Mouse (Mus musculus) regulatory T cell (primary cell): ENCODE results near the gene Cep128.

Source experiments
- in situ Hi-C: fragments of 300-600 bp; cut with MboI, MseI; formaldehyde crosslinking; loops from one replicate; pipeline ENCODE4 v1.15.1; 2025; ENCODE audit warnings: high pct_unique_total_duplicates

The Cep128 gene

DNA sequence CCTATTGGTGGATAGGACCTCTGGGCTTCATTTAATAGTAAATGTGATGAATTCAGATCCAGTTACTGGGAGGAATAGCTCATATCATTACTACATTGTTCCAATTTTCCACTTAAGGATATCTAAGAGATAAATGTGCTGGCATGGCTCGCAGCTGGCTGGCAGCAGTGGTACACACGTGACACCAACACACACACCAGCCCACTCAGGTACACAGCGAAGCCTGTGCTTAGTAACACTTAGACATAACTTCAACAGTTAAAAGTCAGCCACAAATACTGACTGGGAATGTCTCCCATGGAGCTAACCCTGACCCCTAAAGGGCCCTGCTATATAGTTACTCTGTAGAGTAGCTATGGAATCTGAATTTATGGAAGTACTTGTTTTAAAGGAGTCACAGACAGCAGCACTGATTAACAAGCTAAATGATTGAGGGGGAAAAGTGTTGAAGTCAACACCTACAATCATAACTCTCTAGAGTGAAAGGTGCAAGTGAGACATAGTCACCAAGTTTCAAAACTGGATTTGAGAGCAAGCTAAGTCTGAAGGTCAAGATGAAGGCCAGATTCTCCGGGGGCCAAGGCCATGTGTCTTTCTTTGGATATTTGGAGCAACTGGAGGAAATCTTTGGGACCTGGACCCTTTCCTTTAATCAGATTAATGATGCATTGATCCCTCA, 320.7 kb downstream of the Cep128 start:
- in situ Hi-C loops: no loop called here

DNA sequence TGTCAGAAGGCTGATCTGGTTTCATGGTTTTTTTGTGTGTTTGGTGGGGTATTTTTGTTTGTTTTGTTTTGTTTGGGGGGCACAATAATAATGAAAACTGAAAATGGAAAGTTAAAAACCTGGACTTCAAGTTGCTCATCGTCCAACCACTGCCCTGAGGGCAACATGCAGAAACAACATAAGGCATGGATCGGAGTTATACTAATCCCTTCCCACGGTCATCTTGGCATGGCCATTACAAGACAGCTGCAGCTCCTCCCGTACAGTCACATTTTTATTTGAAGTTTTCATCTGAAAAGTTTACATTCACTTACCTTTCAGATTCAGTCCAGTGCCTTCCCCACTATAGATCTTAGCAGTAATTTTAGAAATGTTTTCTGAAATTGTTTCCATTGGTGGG, 321.5 kb downstream of the Cep128 start:
- in situ Hi-C loops: no loop called here

DNA sequence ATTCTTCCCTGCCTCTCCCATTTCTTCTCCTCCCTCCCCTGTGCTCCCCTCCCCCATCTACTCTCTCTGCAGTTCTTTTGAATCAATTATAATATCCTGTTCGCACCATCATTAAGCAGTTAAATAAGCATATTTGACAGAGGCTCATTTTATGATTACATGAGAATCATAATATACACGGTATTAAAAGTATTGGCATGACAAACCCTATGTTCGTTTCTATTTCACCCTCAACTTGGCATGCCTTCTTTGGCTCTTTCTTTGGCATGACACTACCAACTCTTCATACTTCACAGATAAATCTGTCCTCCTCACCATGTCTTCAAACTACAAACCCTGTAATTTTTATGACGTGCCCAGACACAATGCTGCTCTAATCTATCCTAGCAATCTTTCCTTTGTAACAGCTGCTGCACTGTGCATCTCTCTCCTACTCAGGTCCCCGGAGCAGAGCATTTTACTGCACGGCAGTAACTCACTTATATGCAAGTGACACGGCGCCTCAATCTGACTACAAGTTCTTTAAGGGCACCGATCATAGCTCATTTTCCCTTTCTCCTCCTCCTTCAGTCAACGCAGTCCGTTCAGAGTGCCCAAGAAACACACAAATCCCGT, 324.4 kb downstream of the Cep128 start:
- in situ Hi-C loops: no loop called here

DNA sequence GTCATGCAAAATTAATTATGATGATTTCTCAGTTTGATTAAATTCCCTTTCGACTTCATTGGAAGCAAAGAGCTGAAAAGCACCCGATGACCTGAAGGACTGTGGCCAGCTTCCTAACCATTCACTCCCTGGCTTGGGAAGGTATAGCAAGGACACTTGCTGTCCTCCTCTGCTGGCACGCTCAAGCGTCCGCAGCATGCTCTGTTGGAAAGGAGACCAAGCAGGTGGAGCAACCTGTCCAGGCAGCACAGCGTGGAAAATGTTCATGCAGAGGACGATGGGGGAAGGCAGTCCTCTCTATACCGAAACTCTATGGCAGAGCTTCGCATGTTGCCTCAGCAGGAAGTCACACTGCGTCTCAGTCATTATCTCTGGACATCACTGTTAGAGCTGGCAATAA, 327.3 kb downstream of the Cep128 start:
- in situ Hi-C loops: no loop called here

DNA sequence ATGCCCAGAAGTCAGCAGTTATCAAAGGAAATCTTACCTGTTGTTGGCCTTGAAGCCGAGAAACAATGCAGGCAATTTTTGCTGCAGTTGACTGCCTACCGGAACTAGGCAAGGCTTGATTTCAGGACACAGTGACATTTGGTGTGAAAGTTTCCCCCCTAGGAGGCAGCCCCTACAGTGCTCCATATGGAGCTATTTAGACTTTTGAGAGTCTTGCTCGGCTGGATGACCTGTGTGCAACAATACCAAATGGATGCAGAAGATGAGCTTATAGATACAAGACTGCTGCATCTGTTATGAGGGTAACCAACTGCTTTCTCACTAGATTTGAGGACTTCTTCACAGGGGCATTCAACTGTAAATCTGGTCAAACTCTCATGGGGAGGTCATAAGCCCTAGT, 331.9 kb downstream of the Cep128 start:
- in situ Hi-C loops: no loop called here

DNA sequence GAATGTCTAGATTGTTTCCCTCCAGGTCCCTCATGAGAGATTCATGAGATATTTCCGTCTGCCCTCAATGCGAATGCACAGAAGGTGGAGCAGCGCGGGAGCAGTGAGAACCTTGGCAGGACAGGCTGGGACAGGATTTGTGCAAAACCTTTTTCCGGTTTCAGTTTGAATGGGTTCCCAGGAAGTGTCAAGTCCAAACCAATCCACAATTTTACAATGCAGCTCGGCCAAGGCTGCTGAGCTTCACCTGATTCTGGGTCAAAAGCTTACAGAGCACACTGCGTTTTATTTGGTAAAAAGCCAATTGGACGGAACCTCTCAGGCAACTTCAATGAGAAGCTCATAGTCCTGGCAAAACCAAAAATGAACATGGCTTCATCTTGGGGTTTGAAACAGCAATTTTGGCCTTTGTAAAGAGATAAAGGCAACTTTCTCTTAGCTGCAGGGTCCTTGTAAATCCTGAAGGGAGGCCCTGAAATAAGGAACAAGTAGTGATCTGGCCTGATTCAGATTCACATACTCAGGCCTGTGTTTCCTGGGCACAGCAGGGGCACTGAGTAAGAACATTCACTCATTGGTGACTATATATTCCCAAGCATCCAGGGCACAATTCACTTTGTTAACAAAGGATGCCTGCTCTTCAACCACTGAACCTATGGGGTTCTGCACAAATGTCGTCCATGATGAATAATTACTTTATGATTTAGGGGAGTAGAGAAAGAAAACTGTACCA, 333.4 kb downstream of the Cep128 start:
- in situ Hi-C loops: no loop called here

DNA sequence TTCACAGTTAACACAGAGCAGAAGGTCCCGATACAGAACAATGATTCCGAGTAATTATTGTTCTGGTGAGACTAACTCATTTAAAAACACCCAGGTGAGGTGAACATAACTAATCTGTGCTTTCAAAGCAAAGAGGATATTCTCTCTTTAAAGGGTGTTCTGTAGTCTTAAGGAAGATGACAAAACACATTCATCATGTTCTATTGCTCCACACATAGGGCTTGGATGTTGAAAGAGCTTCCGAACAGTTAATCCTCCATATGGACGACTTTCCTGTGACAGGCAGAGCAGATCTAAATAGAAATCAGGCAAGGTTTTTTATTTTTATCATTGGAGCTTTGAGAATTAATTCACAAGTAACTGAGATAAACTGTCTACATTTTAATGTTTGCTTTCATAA, 342.8 kb downstream of the Cep128 start:
- in situ Hi-C loops: no loop called here

DNA sequence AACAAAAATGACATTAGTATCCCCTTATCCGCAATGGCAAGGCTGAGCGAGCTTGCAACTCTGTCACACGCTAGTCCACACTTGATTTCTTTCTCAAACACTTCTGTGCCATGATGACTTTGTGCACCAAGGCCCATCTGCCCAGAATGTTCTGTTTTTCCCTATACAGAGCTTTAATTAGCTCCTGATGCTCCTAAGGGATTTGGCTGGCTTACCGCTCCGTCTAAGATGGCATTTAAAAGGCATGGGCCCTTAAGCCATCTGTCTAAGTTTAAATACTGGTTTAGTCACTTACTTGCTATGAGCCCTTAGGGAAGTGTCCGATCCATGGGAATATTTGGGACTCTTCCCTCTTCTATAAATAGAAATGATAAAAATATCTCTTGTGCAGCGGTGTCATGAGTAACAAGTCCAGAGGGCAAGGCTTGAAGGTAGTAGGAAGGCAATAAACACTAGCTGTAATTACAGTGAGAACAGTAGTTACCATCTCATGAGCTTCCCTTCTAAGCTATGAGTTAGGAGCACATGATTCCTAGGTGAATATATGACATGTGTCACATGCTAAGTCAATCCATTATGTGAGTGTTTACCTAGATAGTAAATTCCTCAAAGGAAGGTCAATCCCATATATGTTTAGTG, 343.8 kb downstream of the Cep128 start:
- in situ Hi-C loops: no loop called here

DNA sequence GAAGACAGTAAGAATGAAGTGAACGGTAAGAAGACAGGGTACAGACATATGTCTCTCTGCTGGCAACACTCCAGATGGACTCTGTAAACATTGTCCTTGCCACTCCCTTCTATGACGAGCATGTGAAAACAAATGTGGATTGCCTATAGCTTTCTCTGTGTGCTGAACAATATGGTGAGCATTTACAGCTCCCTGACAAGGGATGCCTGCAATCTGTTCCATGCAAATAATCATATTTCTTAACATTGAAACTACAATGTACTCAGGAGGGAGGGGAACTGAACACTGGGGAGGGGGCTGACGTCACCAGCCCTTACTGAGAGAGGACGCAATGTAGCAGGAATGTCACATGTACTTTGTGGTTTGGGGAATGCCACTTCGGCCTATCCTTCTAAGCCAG, 355.1 kb downstream of the Cep128 start:
- in situ Hi-C loops: no loop called here

DNA sequence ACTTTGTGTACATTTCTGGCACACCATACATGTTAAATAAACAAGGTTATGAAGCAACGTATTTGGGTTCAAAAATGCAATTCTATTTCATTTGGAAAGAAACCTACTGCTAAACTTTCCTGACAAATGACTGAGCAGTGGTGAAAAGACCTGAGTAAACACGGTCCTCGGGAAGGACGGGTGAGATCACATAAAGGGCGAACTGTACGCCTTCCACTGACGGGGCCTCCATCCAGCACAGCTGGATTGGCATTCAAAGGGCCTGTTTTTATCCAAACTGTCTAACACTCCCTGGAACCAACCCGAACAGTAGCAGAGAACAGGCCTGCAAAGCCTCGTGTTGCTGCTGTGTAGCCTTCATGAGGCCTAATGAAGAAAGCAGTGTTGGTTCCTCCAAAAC, 356.5 kb downstream of the Cep128 start:
- in situ Hi-C loops: no loop called here

DNA sequence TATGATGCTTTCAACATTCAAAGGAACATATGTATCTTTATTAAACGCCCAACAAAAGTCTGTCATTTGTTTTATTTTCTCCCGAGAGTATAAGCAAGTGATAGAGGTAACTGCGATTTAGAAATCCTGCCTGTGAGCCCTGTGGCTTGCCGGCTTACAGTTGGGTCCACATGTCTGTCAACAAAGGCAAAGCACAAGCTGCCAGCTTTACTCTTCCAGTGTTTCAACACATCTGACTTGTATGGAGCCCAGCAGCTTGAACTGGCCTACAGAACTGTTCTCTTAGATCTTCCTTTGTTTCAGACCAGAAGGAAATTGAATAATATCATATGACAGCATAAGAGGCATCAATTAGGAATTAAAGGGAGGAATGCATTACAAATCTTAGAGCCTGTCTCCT, 357.1 kb downstream of the Cep128 start:
- in situ Hi-C loops: no loop called here

DNA sequence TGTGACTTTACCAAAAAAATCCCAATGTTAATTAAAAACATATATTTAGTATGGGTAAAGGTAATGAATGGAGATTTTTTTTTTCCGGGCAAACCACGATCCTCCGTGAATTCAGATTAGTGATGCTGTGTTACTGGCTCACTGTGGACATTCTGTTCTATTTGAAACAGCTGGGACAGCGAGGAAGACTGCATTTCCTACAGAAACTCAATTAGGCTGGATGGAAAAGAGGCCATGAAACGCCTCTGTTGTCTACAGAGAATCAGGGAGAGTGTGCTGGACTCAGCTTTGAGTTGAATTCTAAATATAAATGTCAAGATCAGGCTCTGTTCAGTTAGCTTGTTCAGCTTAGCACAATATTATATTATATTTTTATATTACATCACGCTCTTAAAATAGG, 369.1 kb downstream of the Cep128 start:
- in situ Hi-C loops: no loop called here

DNA sequence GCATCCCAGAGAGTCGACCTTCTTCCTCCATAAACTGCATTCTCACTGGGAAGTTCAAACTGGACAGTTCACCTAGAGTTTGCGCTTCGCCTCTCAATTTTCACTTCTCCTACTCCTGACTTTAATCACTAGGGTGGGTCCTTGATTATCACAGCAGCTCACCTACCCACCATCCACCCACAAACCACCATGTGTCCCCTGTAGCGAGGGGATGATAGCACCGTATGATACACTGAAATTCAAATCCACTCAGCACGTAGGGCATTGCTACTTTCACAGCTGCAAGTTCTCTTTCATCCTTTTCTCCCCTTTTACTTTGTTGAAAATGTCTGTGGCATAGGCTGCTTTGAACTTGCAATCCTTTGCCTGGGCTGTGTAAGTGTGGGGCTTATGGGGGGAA, 371.2 kb downstream of the Cep128 start:
- in situ Hi-C loops: no loop called here

DNA sequence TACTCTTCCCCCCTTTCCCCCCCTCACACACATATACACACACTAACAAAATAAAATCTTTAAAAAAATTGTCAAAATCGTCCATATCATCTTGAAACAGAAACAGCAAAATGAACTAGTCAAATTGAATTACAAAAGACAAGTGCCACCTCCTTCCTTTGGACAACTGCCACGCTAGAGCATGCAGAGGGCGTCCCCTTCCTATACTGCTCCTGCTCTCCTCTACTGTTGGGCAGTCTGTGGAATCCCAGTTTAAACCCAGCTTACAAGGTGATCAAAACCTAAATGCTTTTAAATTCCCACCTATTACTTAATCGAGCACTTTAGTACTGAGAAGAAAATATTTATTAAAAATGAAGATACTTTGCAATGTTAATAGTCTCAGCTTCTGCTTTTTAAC, 372.0 kb downstream of the Cep128 start:
- in situ Hi-C loops: no loop called here

DNA sequence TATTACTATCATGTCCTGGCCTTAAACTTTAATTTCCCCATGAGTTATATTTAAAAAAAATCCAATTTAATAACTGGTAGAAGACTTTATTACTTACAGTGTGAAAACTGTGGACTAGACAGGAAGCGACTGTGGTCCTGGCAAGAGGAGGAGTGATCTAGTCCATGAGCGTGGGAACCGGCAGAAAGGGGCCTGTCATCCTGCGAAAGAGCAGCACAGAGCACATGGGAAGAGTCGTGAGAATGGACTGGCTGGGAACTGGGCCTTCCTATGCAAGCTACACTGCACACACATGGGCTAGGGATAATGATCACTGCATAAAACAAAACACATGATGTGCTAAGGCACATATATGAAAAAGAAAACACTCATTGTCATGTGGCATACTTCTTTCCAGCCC, 375.5 kb downstream of the Cep128 start:
- in situ Hi-C loops: no loop called here

DNA sequence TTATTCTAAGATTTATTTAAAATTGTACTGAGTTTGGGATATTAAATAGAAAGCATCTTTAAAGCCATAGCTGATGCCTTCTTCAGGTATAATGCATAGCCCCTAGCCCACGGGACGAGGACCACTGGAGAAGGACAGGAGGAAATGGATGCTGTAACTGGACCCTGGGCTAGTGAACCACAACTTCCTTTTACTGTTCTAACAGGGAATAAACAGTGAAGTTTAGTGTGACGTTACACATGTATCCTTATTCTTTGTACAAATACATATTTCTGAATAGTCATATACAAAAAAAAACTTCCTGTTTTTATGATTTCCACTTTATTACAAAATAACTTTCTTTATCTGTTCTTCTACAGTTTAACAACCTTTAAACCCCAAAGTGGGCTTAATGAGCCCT, 376.0 kb downstream of the Cep128 start:
- in situ Hi-C loops: no loop called here

DNA sequence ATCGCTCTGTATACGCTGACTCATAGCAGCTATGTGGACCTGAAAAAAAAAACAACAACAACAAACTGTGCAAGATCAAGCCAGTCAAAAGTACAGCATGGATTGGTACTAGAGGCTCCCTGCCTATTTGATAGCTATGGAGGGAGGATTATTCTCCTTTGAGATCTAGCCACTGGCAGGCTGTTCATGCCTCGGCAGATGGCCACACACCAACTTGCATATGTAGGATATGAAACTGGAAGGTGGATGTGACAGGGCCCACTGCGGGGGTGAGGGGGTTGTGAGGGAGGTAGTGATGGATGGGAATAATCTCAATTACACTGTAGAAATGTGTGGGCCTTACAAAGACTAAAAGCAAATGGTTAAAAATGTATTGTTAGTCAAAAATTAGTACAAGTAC, 386.7 kb downstream of the Cep128 start:
- in situ Hi-C loops: loop anchor here (25.0 kb wide), 1 partner anchor 315 kb away; no protein-coding TSS in a partner anchor

DNA sequence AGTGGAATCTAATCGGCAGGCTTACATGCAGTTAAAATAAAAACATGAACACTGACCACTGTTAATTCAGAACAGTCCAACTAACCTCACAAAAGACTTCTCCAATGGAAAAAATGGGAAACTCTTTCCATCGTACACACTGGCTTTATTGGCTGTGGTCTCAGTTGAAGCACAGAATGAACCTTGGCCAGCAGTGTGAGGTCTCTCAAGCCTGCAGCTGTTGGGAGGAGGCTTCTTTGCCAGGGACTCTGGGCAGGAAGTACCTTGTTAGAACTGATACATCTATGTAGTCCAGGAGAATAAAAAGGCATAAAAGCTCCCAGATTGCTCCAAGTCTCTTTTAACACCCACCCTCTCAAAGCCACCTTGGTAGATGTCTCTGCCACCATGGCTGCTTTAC, 390.9 kb downstream of the Cep128 start:
- in situ Hi-C loops: loop anchor here (25.0 kb wide), 1 partner anchor 319 kb away; no protein-coding TSS in a partner anchor

DNA sequence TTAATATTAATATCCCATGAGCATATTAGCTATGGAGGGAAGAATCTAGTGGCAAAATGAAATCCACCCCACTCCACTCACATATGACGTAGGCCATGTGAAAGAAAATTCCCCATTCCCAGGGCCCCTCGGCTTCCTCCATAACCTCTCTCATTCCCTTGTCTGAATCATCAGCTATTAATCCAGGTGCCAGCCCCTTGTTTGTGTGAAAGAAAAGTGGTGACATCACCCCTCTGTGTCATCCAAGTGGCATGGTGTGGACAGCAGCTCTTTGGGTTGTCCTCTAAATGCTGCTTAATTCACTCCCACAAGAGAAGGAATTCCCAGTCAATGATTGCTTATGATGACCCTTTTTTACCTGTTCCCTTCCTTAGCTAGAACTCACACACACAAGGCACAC, 396.4 kb downstream of the Cep128 start:
- in situ Hi-C loops: loop anchor here (25.0 kb wide), 1 partner anchor 325 kb away; no protein-coding TSS in a partner anchor

DNA sequence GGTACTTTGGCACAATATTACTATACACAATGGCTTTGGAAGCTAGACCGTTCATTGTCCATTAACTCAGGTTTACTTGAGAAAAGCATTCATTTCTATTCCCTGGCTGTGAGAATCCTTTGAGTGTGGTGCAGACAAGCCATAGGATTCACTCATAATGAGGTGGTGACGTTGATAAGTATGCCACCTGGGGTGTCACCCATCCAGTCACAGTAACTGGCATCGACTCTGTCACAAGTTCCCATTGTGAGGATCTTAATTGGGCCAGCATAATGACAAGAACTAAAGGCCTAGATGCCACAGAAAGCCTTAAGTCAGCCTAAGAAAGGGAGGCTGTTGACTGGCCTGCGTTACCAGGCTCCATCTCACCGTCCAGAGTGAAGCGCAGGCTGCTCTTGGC, 396.9 kb downstream of the Cep128 start:
- in situ Hi-C loops: loop anchor here (25.0 kb wide), 1 partner anchor 325 kb away; no protein-coding TSS in a partner anchor

DNA sequence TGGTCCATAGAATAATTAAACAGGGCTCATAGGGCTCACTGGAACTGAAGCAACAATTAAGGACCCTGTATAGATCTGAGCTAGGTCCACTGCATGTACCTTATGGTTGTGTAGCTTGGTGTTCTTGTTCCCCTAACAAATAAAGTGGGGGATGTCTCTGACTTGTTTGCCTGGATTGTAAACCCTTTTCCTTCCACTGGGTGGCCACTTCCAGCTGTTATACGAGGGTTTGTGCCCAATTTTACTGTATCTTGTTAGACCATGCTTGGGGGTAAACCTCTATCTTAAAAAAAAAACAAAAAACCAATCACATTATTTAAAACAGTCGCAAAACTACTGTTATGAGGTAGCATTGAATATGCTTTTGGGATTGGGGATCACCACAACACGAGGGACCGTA, 402.2 kb downstream of the Cep128 start:
- in situ Hi-C loops: loop anchor here (25.0 kb wide), 1 partner anchor 330 kb away; no protein-coding TSS in a partner anchor

DNA sequence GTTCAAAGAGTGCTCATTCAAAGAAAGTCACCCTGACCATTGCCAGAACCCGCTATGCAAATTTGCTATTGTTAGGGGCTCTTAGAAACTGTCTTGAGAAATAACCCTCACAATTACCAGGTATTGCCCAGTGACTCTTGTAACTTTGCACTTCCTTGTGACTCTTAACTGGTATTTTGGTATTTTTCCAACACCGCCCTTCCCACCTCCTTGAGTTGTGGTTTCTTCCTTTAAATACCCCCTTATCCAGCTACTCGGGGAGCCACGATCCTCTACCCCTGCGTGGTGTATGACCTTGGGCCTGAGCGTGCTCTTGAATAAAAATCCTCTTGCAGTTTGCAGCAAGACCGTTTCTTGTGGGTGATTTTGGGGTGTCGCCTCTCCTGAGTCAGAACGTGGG, 407.8 kb downstream of the Cep128 start:
- in situ Hi-C loops: loop anchor here (25.0 kb wide), 1 partner anchor 336 kb away; no protein-coding TSS in a partner anchor
